Comparison of ENCODE assay signal across 31 mouse cellular contexts in the genomic region with DNA sequence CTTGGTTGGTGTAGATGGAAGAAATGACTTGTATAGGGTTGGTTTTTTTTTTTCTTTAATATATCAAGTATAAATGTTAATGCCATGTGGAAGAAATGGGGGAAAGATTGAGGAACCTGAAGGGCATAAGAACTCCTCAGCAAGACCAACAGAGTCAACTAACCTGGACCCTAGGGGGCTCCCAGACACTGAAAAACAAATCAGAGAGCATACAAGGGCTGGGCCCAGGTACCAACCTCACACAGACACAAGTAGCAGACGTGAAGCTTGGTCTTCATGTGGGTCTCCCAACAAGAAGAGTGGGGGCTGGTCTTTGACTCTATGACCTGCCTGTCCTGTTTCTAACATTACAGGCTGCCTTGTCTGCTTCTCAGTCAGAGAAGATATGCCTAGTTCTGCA.
DNase-seq lines count a peak whose midpoint lies in the region; ATAC-seq and TF ChIP-seq lines count a peak whose summit lies in the region.
"Had no signal": no experiment of that assay in that cellular context is flagged by ENCODE, and none has a peak within 500 bp of the region (broad histone marks: within the 10 kb centered on the region; RNA-seq: fewer than 3 reads in every experiment).

No protein-coding gene starts in this region.

- no peak overlapping the region for H3K9ac ChIP-seq in ES-Bruce4 (ENCODE audit: low read depth, poor library complexity, severe bottlenecking)
- H3K9ac ChIP-seq: embryonic facial prominence, embryonic 12.5 days; hindbrain, embryonic 12.5 days; liver, embryonic 14.5 days; midbrain, embryonic 15.5 days; neural tube, embryonic 13.5 days had no signal

- no peaks in the 10 kb centered on the region for H3K4me1 ChIP-seq in ES-Bruce4 (ENCODE audit: control insufficient read depth, insufficient read depth, low read length)
- peaks cover 3% of the 10 kb centered on the region for H3K4me1 ChIP-seq in thymus, adult 2 months (replicated peaks; ENCODE audit: control insufficient read depth, insufficient read depth, low read length)
- H3K4me1 ChIP-seq: embryonic facial prominence, embryonic 12.5 days; forebrain, embryonic 10.5 days; hindbrain, embryonic 12.5 days; midbrain, embryonic 10.5 days; midbrain, embryonic 15.5 days; neural tube, embryonic 13.5 days had no signal

- TF ChIP-seq EP300 in ES-Bruce4 (IDR thresholded peaks at IDR 0.05; ENCODE audit: insufficient read depth, low read depth, low read length) = no peak

- no peak overlapping the region for H3K27ac ChIP-seq in ES-Bruce4 (ENCODE audit: insufficient read depth, low read length)
- H3K27ac ChIP-seq in thymus, adult 2 months (ENCODE audit: control insufficient read depth, insufficient read depth, low read length) = no peak overlapping the region
- H3K27ac ChIP-seq: embryonic facial prominence, embryonic 12.5 days; forebrain, embryonic 10.5 days; hindbrain, embryonic 12.5 days; hindbrain, postnatal 0 days; kidney, postnatal 0 days; liver, embryonic 14.5 days; midbrain, embryonic 10.5 days; midbrain, embryonic 15.5 days; neural tube, embryonic 13.5 days had no signal

- ATAC-seq in cerebellum, adult (ENCODE audit: insufficient number of reproducible peaks, low FRiP score, low TSS enrichment) = no peak
- ATAC-seq in erythroblast, adult 5-6 weeks (replicated peaks; ENCODE audit: low FRiP score, poor library complexity, severe bottlenecking) = no peak
- ATAC-seq: forebrain, embryonic 16.5 days; hindbrain, postnatal 0 days; intestine, embryonic 16.5 days; midbrain, embryonic 15.5 days had no signal

- peak; percentile 20 for DNase-seq in ZHBTc4 (ENCODE audit: low read depth, low spot score)
- peak; percentile 55 for DNase-seq in thymus, adult 2 months
- DNase-seq in thymus, postnatal 36 days = peak; percentile 49 to 52
- DNase-seq in adrenal gland, postnatal 36 days = no peak
- DNase-seq in layer of hippocampus, postnatal 25 days (ENCODE audit: extremely low spot score in 1 of 2, low spot score in 1 of 2) = no peak
- DNase-seq: adrenal gland, adult 8-10 months; cerebellum, adult 11-12 months; cerebellum, adult 9-11 months; embryo, embryonic 11 days; gastrocnemius, postnatal 10 days; heart, adult 11 months; heart, postnatal 36 days; kidney, adult 8-10 months; liver; lung, adult 2 months; lung, postnatal 10 days; right cerebral cortex, postnatal 4 days had no signal

- H3K9me3 ChIP-seq in ES-Bruce4 (replicated peaks; ENCODE audit: control insufficient read depth, insufficient read depth, low read length, poor library complexity, severe bottlenecking) = no peaks in the 10 kb centered on the region
- H3K9me3 ChIP-seq: embryonic facial prominence, embryonic 12.5 days; forebrain, embryonic 10.5 days; hindbrain, embryonic 12.5 days; midbrain, embryonic 10.5 days; midbrain, embryonic 15.5 days; neural tube, embryonic 13.5 days had no signal

- no peaks in the 10 kb centered on the region for H3K27me3 ChIP-seq in ES-Bruce4 (ENCODE audit: control insufficient read depth, insufficient read depth, low read length, poor library complexity, severe bottlenecking)
- H3K27me3 ChIP-seq in thymus, adult 2 months (ENCODE audit: control insufficient read depth, insufficient read depth, low read length) = no peaks in the 10 kb centered on the region
- H3K27me3 ChIP-seq: embryonic facial prominence, embryonic 12.5 days; hindbrain, embryonic 12.5 days; midbrain, embryonic 15.5 days; neural tube, embryonic 13.5 days had no signal

- peak; percentile 2 for TF ChIP-seq CTCF in ES-Bruce4 (IDR thresholded peaks at IDR 0.05; ENCODE audit: low read depth, low read length)
- TF ChIP-seq CTCF in thymus, adult 2 months (IDR thresholded peaks at IDR 0.05; ENCODE audit: borderline replicate concordance, control insufficient read depth, extremely low read depth, insufficient read depth, low read length, poor library complexity) = no peak

- no peak overlapping the region for H3K4me3 ChIP-seq in ES-Bruce4 (ENCODE audit: low read depth, low read length)
- no peak overlapping the region for H3K4me3 ChIP-seq in thymus, adult 2 months (ENCODE audit: control insufficient read depth, insufficient read depth, low read length)
- H3K4me3 ChIP-seq: embryonic facial prominence, embryonic 12.5 days; forebrain, embryonic 10.5 days; hindbrain, embryonic 12.5 days; midbrain, embryonic 10.5 days; midbrain, embryonic 15.5 days; neural tube, embryonic 13.5 days had no signal

- 50% methylated on average over 1 of the region's 1 CpGs for WGBS in thymus, adult 2 months

- no peaks in the 10 kb centered on the region for H3K36me3 ChIP-seq in ES-Bruce4 (ENCODE audit: control insufficient read depth, insufficient read depth, low read length, poor library complexity, severe bottlenecking)
- H3K36me3 ChIP-seq in thymus, adult 2 months (ENCODE audit: control insufficient read depth, insufficient read depth, low read length) = no peaks in the 10 kb centered on the region
- H3K36me3 ChIP-seq: embryonic facial prominence, embryonic 12.5 days; forebrain, embryonic 10.5 days; hindbrain, embryonic 12.5 days; midbrain, embryonic 10.5 days; midbrain, embryonic 15.5 days; neural tube, embryonic 13.5 days had no signal

- TF ChIP-seq POLR2A in ES-Bruce4 (IDR thresholded peaks at IDR 0.05; ENCODE audit: insufficient read depth, low read length) = no peak
- TF ChIP-seq POLR2A in thymus, adult 2 months (IDR thresholded peaks at IDR 0.05; ENCODE audit: control insufficient read depth, extremely low read depth, insufficient read depth, low read length, poor library complexity) = no peak

Comparison
In these comparisons a context has a peak if more than half of its experiments do, and no peak if none do; other contexts are left out.
1. DNase-seq: peak in ZHBTc4 (single experiment), thymus, adult 2 months (single experiment) and thymus, postnatal 36 days (2 of 2); none in adrenal gland, postnatal 36 days (0 of 2) and layer of hippocampus, postnatal 25 days (0 of 2).